Mouse (Mus musculus) bone marrow, adult 2 months (tissue): ENCODE measurements around the gene C130050O18Rik.

ENCODE experiments used
- CTCF ChIP-seq: fragments of 200-500 bp; IDR thresholded peaks from 2 replicates; pipeline ENCODE4 v1.5.1; 2011; ENCODE audit warnings: low read length, control low read depth; ENCODE audit not compliant: control insufficient read depth, insufficient read depth
- POLR2A ChIP-seq: fragments of 200-500 bp; IDR thresholded peaks from 2 replicates; pipeline ENCODE4 v1.6.1; 2011; ENCODE audit warnings: low read depth, mild to moderate bottlenecking, control low read depth, low read length, borderline replicate concordance; ENCODE audit not compliant: control insufficient read depth

DNA sequence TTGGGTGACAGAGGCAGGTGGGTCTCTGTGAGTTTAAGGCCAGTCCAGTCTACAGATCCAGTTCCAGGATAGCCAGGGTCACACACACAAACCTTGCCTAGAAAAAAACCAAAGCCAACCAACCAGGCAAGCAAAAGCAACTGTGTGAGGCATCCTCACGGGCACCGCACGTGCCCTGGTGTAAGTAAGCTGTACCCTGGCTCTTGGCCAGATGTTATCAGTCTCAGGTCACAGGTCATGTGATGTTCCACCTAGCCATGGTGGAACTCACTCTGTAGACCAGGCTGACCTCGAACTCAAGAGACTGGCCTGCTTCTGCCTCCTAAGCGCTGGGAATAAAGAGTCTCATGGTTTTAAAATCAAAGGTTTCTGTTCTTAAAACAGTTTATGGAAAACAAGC lies 45.8 kb upstream of the C130050O18Rik start:
- no peak for TF ChIP-seq CTCF
- no peak for TF ChIP-seq POLR2A
